Mouse (Mus musculus): ENCODE measurements around the gene Gm3286. TPM values are rescaled to one million over a fixed set of nuclear protein-coding genes. Genes with fewer than 3 reads are reported as not detected.
"Not testable (repeated sequence)": the region's sequence is repeated elsewhere in the genome, so short reads cannot be mapped to it uniquely, and the experiment has no call there.

The Gm3286 gene
- not detected for total RNA-seq (2021)
- long read RNA-seq, experiment 1, result 0 reads
- long read RNA-seq, experiment 2, result 0 reads

DNA sequence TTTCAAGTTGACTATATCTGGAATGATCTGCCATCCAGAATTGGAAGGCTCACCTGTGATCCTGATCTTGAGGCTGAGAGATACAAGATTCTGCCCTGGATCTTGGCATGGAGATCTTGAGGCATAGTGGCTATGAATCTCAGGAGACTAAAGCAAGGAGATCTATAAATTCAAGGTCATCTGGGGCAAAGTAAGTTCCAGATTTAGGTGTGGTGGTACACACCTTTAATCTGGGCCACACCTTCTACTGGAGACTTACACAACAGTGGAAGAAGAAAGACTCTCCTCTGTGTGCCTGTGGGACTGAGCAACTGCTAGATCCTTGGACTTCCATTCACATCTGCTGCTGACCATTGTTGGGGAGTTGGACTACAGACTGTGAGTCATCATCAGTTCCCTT lies at the start of gene Gm3286:
TSS of gene Gm3286 (plus strand) at position 301 of the 400 bp plus-strand sequence.
- DNase-seq (ENCODE audit: low spot score in 2 of 2), result not testable (repeated sequence)

Other genes with a start within 250 kb of the Gm3286 start
- gene Gm10424, start 238.0 kb upstream of the Gm3286 start, total RNA-seq (2021), result not detected
- not detected for gene Gm3259, start 204.8 kb upstream of the Gm3286 start, total RNA-seq (2021)
- gene D5Ertd577e, start 54.0 kb upstream of the Gm3286 start, total RNA-seq (2021), result not detected
- gene Gm7971, start 84.1 kb downstream of the Gm3286 start, total RNA-seq (2021), result not detected
- gene Gm7978, start 225.4 kb downstream of the Gm3286 start, total RNA-seq (2021), result not detected
- not detected for gene Gm7982, start 231.3 kb downstream of the Gm3286 start, total RNA-seq (2021)

Data from layer of hippocampus, postnatal 14 days (tissue).